Mouse (Mus musculus): ENCODE measurements at regions not wholly inside any gene's neighbourhood (a gene's known extent, or its start where the extent isn't known, plus 50 kb on each side); places are given as distances from the start of the nearest gene placed in this dataset.

GRCm38 (mm10) chr3:151909344-151909743 lies 71.9 kb upstream of the Ptgfr start:
- TF ChIP-seq EP300 (IDR thresholded peaks at IDR 0.05) = no peak
- no peak for TF ChIP-seq CTCF (IDR thresholded peaks at IDR 0.05)

Measured in lung, postnatal 0 days (tissue).